Mouse (Mus musculus): ENCODE results near the gene Ccr5. TPM values are rescaled to one million over a fixed set of nuclear protein-coding genes. Genes with fewer than 3 reads are reported as not detected.

Ccr5 gene
- total RNA-seq, 2 experiments from 2014 or later = 0.24 TPM; not detected in 1

GRCm38 (mm10) chr9:124138055-124138775, 16.9 kb downstream of the Ccr5 start:
- DNase-seq (ENCODE audit: low spot score) = no peak

GRCm38 (mm10) chr9:124143678-124144077, 22.3 kb downstream of the Ccr5 start:
- no peak for DNase-seq (ENCODE audit: low spot score)

GRCm38 (mm10) chr9:124146307-124146706, 25.0 kb downstream of the Ccr5 start:
- no peak for DNase-seq (ENCODE audit: low spot score)

Other genes with a start within 250 kb of the Ccr5 start
- gene Ccr1, start 152.9 kb upstream of the Ccr5 start, total RNA-seq (2021) = under 1 TPM in 1 of 2 experiments, not detected in 1; 0.07 TPM
- gene Ccr1l1, start 143.1 kb upstream of the Ccr5 start, total RNA-seq (2021) = not detected
- not detected for gene Ccr3, start 99.6 kb upstream of the Ccr5 start, total RNA-seq (2021)
- gene Ccr2, start 19.6 kb upstream of the Ccr5 start, total RNA-seq (2021) = under 1 TPM; 0.16 to 1.00 TPM
- 10 to 100 TPM in 1 of 2 experiments, 1 to 10 TPM in 1; 8.1 to 12.4 TPM for gene 2010315B03Rik, start 191.2 kb downstream of the Ccr5 start, total RNA-seq (2021)